Mouse (Mus musculus) CH12.LX (cell line): ENCODE results near the gene Nid2. TPM values are rescaled to one million over a fixed set of nuclear protein-coding genes. Genes with fewer than 3 reads are reported as not detected.

Experiments used
- DNase-seq: peaks from one replicate; pipeline ENCODE4 v3.0.0-alpha.2; 2013; ENCODE audit errors: extremely low read depth
- H3K27ac ChIP-seq: 2 replicates; pipeline ENCODE4 v1.5.1; 2012; ENCODE audit warnings: low read depth, mild to moderate bottlenecking, control low read depth, moderate library complexity; ENCODE audit not compliant: insufficient read depth
- H3K27me3 ChIP-seq: replicated peaks from 2 replicates; pipeline ENCODE3; 2012; ENCODE audit warnings: inconsistent platforms
- H3K36me3 ChIP-seq, 2 experiments: replicated peaks in 1 of 2; 2 replicates each; pipeline versions ENCODE3 to v1.6.1; 2012; ENCODE audit warnings: inconsistent platforms in 1 of 2, low read length in 1 of 2, mild to moderate bottlenecking in 1 of 2, mixed read lengths in 1 of 2, moderate library complexity in 1 of 2; ENCODE audit not compliant: control insufficient read depth in 1 of 2, insufficient read depth in 1 of 2
- H3K4me1 ChIP-seq, 2 experiments: 2 replicates each; pipeline ENCODE4 v1.6.1; 2012; ENCODE audit warnings: inconsistent platforms in 1 of 2, moderate library complexity in 1 of 2; ENCODE audit not compliant: insufficient read depth in 2 of 2, control insufficient read depth in 1 of 2
- H3K4me2 ChIP-seq: 2 replicates; pipeline ENCODE4 v1.6.1; 2012; ENCODE audit warnings: low read depth, mild to moderate bottlenecking, control low read depth; ENCODE audit not compliant: poor library complexity, insufficient read depth, severe bottlenecking
- H3K4me3 ChIP-seq, 3 experiments: fragments of 150-350 bp in 1 of 3; sonication (generic) in 1 of 3; replicated peaks in 1 of 3; 2 replicates each; pipeline versions ENCODE3 to v1.5.1; 2011 to 2012; ENCODE audit warnings: low read depth in 2 of 3, low read length in 2 of 3, mild to moderate bottlenecking in 2 of 3, moderate library complexity in 2 of 3, control low read depth in 1 of 3, improper control_type of control experiment in 1 of 3, inconsistent platforms in 1 of 3, mixed read lengths in 1 of 3; ENCODE audit not compliant: poor library complexity in 1 of 3
- H3K79me2 ChIP-seq: replicated peaks from 2 replicates; pipeline ENCODE4 v1.6.1; 2012; ENCODE audit warnings: mild to moderate bottlenecking, moderate library complexity; ENCODE audit not compliant: control insufficient read depth, poor library complexity, insufficient read depth, severe bottlenecking; ENCODE audit errors: extremely low read depth
- H3K9ac ChIP-seq: 2 replicates; pipeline ENCODE4 v1.6.1; 2012; ENCODE audit warnings: low read depth, mild to moderate bottlenecking, control low read depth, moderate library complexity; ENCODE audit not compliant: insufficient read depth
- H3K9me3 ChIP-seq: replicated peaks from 2 replicates; pipeline ENCODE3; 2012; ENCODE audit warnings: low read length, inconsistent platforms, mixed read lengths
- BHLHE40 ChIP-seq: IDR thresholded peaks from 2 replicates; pipeline ENCODE4 v1.6.1; 2011; ENCODE audit warnings: mild to moderate bottlenecking, low read depth, low read length, improper control_type of control experiment
- CHD1 ChIP-seq: IDR thresholded peaks from 2 replicates; pipeline ENCODE4 v1.6.1; 2012; ENCODE audit warnings: low read depth, low read length, improper control_type of control experiment, inconsistent platforms
- CHD2 ChIP-seq: IDR thresholded peaks from 2 replicates; pipeline ENCODE4 v1.6.1; 2011; ENCODE audit warnings: low read length, improper control_type of control experiment
- E2F4 ChIP-seq: IDR thresholded peaks from 2 replicates; pipeline ENCODE4 v1.6.1; 2011; ENCODE audit warnings: low read depth, low read length, improper control_type of control experiment; ENCODE audit not compliant: insufficient replicate concordance
- ELF1 ChIP-seq: IDR thresholded peaks from 2 replicates; pipeline ENCODE4 v1.6.1; 2014; ENCODE audit warnings: low read depth, mild to moderate bottlenecking, inconsistent platforms, low read length, improper control_type of control experiment
- EP300 ChIP-seq: IDR thresholded peaks from 2 replicates; pipeline ENCODE4 v1.6.1; 2011; ENCODE audit warnings: low read length, improper control_type of control experiment
- ETS1 ChIP-seq: conservative IDR thresholded peaks from 2 replicates; pipeline ENCODE4 v1.6.1; 2012; ENCODE audit warnings: low read depth, mild to moderate bottlenecking, inconsistent platforms, low read length, improper control_type of control experiment, moderate library complexity
- JUN ChIP-seq: IDR thresholded peaks from 2 replicates; pipeline ENCODE4 v1.6.1; 2011; ENCODE audit warnings: low read depth, mild to moderate bottlenecking, low read length, improper control_type of control experiment, moderate library complexity; ENCODE audit not compliant: insufficient read depth
- JUND ChIP-seq: conservative IDR thresholded peaks from 2 replicates; pipeline ENCODE4 v1.6.1; 2011; ENCODE audit warnings: low read depth, low read length, improper control_type of control experiment
- MAZ ChIP-seq: IDR thresholded peaks from 2 replicates; pipeline ENCODE4 v1.6.1; 2012; ENCODE audit warnings: low read depth, mild to moderate bottlenecking, inconsistent platforms, low read length, improper control_type of control experiment, moderate library complexity
- MYC ChIP-seq: IDR thresholded peaks from 2 replicates; pipeline ENCODE4 v1.6.1; 2011; ENCODE audit warnings: low read depth, mild to moderate bottlenecking, improper control_type of control experiment, low read length
- PAX5 ChIP-seq: IDR thresholded peaks from 2 replicates; pipeline ENCODE4 v1.6.1; 2012; ENCODE audit warnings: low read length, inconsistent platforms, mixed read lengths
- RAD21 ChIP-seq: IDR thresholded peaks from 2 replicates; pipeline ENCODE4 v1.6.1; 2011; ENCODE audit warnings: low read depth, mild to moderate bottlenecking, low read length, improper control_type of control experiment, moderate library complexity
- RCOR1 ChIP-seq: conservative IDR thresholded peaks from 2 replicates; pipeline ENCODE4 v1.6.1; 2012; ENCODE audit warnings: low read depth, mild to moderate bottlenecking, inconsistent platforms, low read length, improper control_type of control experiment
- SIN3A ChIP-seq: IDR thresholded peaks from 2 replicates; pipeline ENCODE4 v1.6.1; 2012; ENCODE audit warnings: low read length, improper control_type of control experiment, inconsistent platforms
- SMC3 ChIP-seq: IDR thresholded peaks from 2 replicates; pipeline ENCODE4 v1.6.1; 2011; ENCODE audit warnings: low read depth, low read length, improper control_type of control experiment
- ZC3H11A ChIP-seq: IDR thresholded peaks from 2 replicates; pipeline ENCODE4 v1.6.1; 2012; ENCODE audit warnings: low read depth, mild to moderate bottlenecking, inconsistent platforms, low read length, improper control_type of control experiment
- ZKSCAN1 ChIP-seq: IDR thresholded peaks from 2 replicates; pipeline ENCODE4 v1.6.1; 2012; ENCODE audit warnings: low read depth, inconsistent platforms, low read length, improper control_type of control experiment, borderline replicate concordance
- ZMIZ1 ChIP-seq: IDR thresholded peaks from 2 replicates; pipeline ENCODE4 v1.6.1; 2012; ENCODE audit warnings: low read depth, mild to moderate bottlenecking, inconsistent platforms, low read length, improper control_type of control experiment
- dilution Hi-C: fragments of 300-500 bp; cut with MboI; formaldehyde crosslinking; loops from 2 replicates; pipeline ENCODE4 v1.14.3; 2020; ENCODE audit warnings: low sequenced_read_pairs; ENCODE audit not compliant: extremely low pct_unique_long_range_greater_than_20kb, extremely low pct_ligation_motif_present
- in situ Hi-C: fragments of 300-500 bp; cut with MboI; formaldehyde crosslinking; loops from 3 replicates; pipeline ENCODE4 v1.14.3; 2019; ENCODE audit warnings: low sequenced_read_pairs, low pct_ligation_motif_present, low pct_unique_long_range_greater_than_20kb, mixed read lengths
- polyA plus RNA-seq: library from polyadenylated mRNA; unstranded; fragments of >175 nt; gene quantifications from 2 replicates; pipeline ENCODE4 v1.2.1, GENCODE M21; 2012; ENCODE audit warnings: low read depth; ENCODE audit not compliant: insufficient read length
- total RNA-seq, 2 experiments: library from RNA; depleted of rRNA; stranded (reverse); fragments of 300-350 nt in 1 of 2; fragments of >200 nt in 1 of 2; gene quantifications; 2 replicates each; pipeline ENCODE4 v1.2.3; 2012 to 2014

The Nid2 gene
- total and polyA plus RNA-seq, 3 experiments, result 0.58 to 2.1 (median 1.3) TPM

GRCm38 (mm10) chr14:19762014-19762413, 10.9 kb downstream of the Nid2 start:
- peaks cover 5 to 22% of the 10 kb centered on the region in 2 experiments; a peak in 3 of 4 replicates for H3K4me1 ChIP-seq
- H3K36me3 ChIP-seq, result no peaks in the 10 kb centered on the region
- H3K4me3 ChIP-seq, result no peak overlapping the region
- no peaks in the 10 kb centered on the region for H3K79me2 ChIP-seq
- TF ChIP-seq SMC3, result no peak
- no peak for TF ChIP-seq ZC3H11A
- TF ChIP-seq ETS1, result no peak
- no peak for TF ChIP-seq ELF1
- TF ChIP-seq CHD1, result no peak
- no peaks in the 10 kb centered on the region for H3K27me3 ChIP-seq
- H3K4me2 ChIP-seq, result no peak overlapping the region
- no peaks in the 10 kb centered on the region for H3K9me3 ChIP-seq
- no peak overlapping the region for H3K27ac ChIP-seq
- dilution Hi-C loops, result no loop called here
- no peak overlapping the region for H3K9ac ChIP-seq
- in situ Hi-C loops, result no loop called here
- DNase-seq, result no peak

DNA sequence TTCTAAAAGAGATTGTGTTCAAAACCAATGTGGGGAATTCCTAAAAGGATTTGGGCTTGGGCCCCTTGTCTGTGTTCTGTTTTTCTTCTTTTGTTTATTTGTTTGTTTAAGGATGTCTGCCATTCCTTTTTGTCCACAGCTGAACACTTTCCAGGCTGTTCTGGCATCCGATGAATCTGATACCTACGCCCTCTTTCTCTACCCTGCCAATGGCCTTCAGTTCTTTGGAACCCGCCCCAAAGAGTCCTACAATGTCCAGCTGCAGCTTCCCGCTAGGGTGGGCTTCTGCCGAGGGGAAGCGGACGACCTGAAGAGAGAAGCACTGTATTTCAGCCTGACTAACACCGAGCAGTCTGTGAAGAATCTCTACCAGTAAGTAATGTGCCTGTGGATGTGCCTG, 12.5 kb downstream of the Nid2 start:
- Histone ChIP-seq H3K27ac (no peak overlapping the region), H3K9me3 (no peaks in the 10 kb centered on the region), H3K9ac (no peak overlapping the region), H3K4me3 (no peak overlapping the region), H3K36me3 (no peaks in the 10 kb centered on the region), H3K79me2 (no peaks in the 10 kb centered on the region), H3K27me3 (no peaks in the 10 kb centered on the region), H3K4me1 (peaks cover 5 to 24% of the 10 kb centered on the region in 2 experiments; a peak in 3 of 4 replicates), H3K4me2 (no peak overlapping the region)
- TF ChIP-seq JUN (no peak), SMC3 (no peak), RCOR1 (no peak), RAD21 (no peak), BHLHE40 (no peak), EP300 (no peak), SIN3A (no peak), JUND (no peak), ZMIZ1 (no peak)
- in situ Hi-C loops, result no loop called here
- DNase-seq, result no peak
- dilution Hi-C loops, result no loop called here

GRCm38 (mm10) chr14:19764331-19764730, 13.3 kb downstream of the Nid2 start:
- Histone ChIP-seq H3K4me2 (no peak overlapping the region), H3K27ac (no peak overlapping the region), H3K36me3 (no peaks in the 10 kb centered on the region), H3K79me2 (no peaks in the 10 kb centered on the region), H3K9me3 (no peaks in the 10 kb centered on the region), H3K9ac (no peak overlapping the region), H3K27me3 (no peaks in the 10 kb centered on the region), H3K4me1 (peaks cover 5 to 24% of the 10 kb centered on the region in 2 experiments; a peak in 3 of 4 replicates), H3K4me3 (no peak overlapping the region)
- in situ Hi-C loops, result no loop called here
- dilution Hi-C loops, result no loop called here
- no peak for DNase-seq
- no peak for TF ChIP-seq ZKSCAN1
- no peak for TF ChIP-seq RAD21
- no peak for TF ChIP-seq E2F4
- no peak for TF ChIP-seq MAZ
- no peak for TF ChIP-seq ELF1
- TF ChIP-seq CHD1, result no peak
- no peak for TF ChIP-seq BHLHE40
- no peak for TF ChIP-seq CHD2
- no peak for TF ChIP-seq PAX5
- no peak for TF ChIP-seq MYC
- TF ChIP-seq EP300, result no peak
- TF ChIP-seq SMC3, result no peak
